Mouse (Mus musculus) left cerebral cortex, postnatal 10 days (tissue): ENCODE data around the gene Lipk. TPM values are rescaled to one million over a fixed set of nuclear protein-coding genes. Genes with fewer than 3 reads are reported as not detected.

Source experiments
- DNase-seq, 2 experiments: peaks; one replicate each; pipeline ENCODE4 v3.0.0; 2021 to 2022; ENCODE audit warnings: low spot score in 2 of 2, mixed read lengths in 1 of 2; ENCODE audit errors: extremely low spot score in 1 of 2
- intact Hi-C: fragments of 180-260 bp; cut with DNase I; formaldehyde crosslinking; loops from one replicate; pipeline ENCODE4 v1.15.1; 2025
- total RNA-seq, 2 experiments: library from RNA; stranded (reverse); gene quantifications; 2 replicates each; pipeline ENCODE4 v1.2.3; 2021

The Lipk gene
- total RNA-seq = under 1 TPM in 1 of 2 experiments, not detected in 1; 0.15 TPM

- intact Hi-C loops = no loop called here
- no peak for DNase-seq
These were observed at the start of gene Lipk for GRCm38 (mm10) chr19:34008002-34008401. Gene Lipk, plus strand, starts transcription at chr19:34008290.

- no peak for DNase-seq
- intact Hi-C loops = no loop called here
These were observed 47.2 kb upstream of the Lipk start, which contains the start of gene Lipf for GRCm38 (mm10) chr19:33960887-33961286. Gene Lipf, plus strand, starts transcription at chr19:33961187.

GRCm38 (mm10) chr19:33979007-33979406 lies 29.1 kb upstream of the Lipk start:
- intact Hi-C loops = no loop called here
- peak in 1 of 2 experiments; percentile 1 for DNase-seq

GRCm38 (mm10) chr19:33983043-33983442 lies 25.0 kb upstream of the Lipk start:
- intact Hi-C loops = no loop called here
- DNase-seq = no peak

GRCm38 (mm10) chr19:34021440-34022172 lies 13.5 kb downstream of the Lipk start:
- no peak for DNase-seq
- intact Hi-C loops = no loop called here

GRCm38 (mm10) chr19:34022759-34023158 lies 14.7 kb downstream of the Lipk start:
- no peak for DNase-seq
- intact Hi-C loops = no loop called here

- DNase-seq = no peak
- intact Hi-C loops = no loop called here
These were observed 31.6 kb downstream of the Lipk start for GRCm38 (mm10) chr19:34039731-34040130.

GRCm38 (mm10) chr19:34043008-34043407 lies 34.9 kb downstream of the Lipk start:
- no peak for DNase-seq
- intact Hi-C loops = no loop called here

GRCm38 (mm10) chr19:34049371-34050039 lies 41.4 kb downstream of the Lipk start:
- no peak for DNase-seq
- intact Hi-C loops = no loop called here

GRCm38 (mm10) chr19:34051502-34051901 lies 43.4 kb downstream of the Lipk start:
- peak in 1 of 2 experiments; percentile 4 for DNase-seq
- intact Hi-C loops = no loop called here

GRCm38 (mm10) chr19:34063547-34063946 lies 55.5 kb downstream of the Lipk start:
- no peak for DNase-seq
- intact Hi-C loops = no loop called here

GRCm38 (mm10) chr19:34064059-34064458 lies 56.0 kb downstream of the Lipk start:
- intact Hi-C loops = no loop called here
- DNase-seq = peak in 1 of 2 experiments; percentile 1

- no peak for DNase-seq
- intact Hi-C loops = no loop called here
These were observed 58.8 kb downstream of the Lipk start, which contains the start of gene Lipn for GRCm38 (mm10) chr19:34066779-34067472. Gene Lipn, plus strand, starts transcription at chr19:34067358.

GRCm38 (mm10) chr19:34074239-34074638 lies 66.1 kb downstream of the Lipk start:
- intact Hi-C loops = no loop called here
- no peak for DNase-seq

GRCm38 (mm10) chr19:34078130-34078529 lies 70.0 kb downstream of the Lipk start:
- intact Hi-C loops = no loop called here
- DNase-seq = no peak

- no peak for DNase-seq
These were observed 81.1 kb downstream of the Lipk start for GRCm38 (mm10) chr19:34089011-34089680.

GRCm38 (mm10) chr19:34095381-34095780 lies 87.3 kb downstream of the Lipk start:
- intact Hi-C loops = no loop called here
- DNase-seq = no peak

More at GRCm38 (mm10) chr19:34089011-34089680, 81.1 kb downstream of the Lipk start:
- intact Hi-C loops = no loop called here

GRCm38 (mm10) chr19:34096228-34096627 lies 88.1 kb downstream of the Lipk start:
- DNase-seq = no peak
- intact Hi-C loops = no loop called here
